Mouse (Mus musculus) kidney, embryonic 14.5 days (tissue): ENCODE measurements around the gene Dus1l. TPM values are rescaled to one million over a fixed set of nuclear protein-coding genes. Genes with fewer than 3 reads are reported as not detected.
A peak's percentile ranks its signal among the peaks of the same experiment; 100 is the strongest.

Experiments used
- ATAC-seq: fragments of 200-750 bp; cut with Nextera tagmentation; 2 replicates; pipeline ENCODE4 v1.8.0; 2017; ENCODE audit warnings: moderate number of reproducible peaks, mild to moderate bottlenecking, moderate TSS enrichment, moderate library complexity; ENCODE audit not compliant: low FRiP score, low TSS enrichment
- H3K27ac ChIP-seq: fragments of 300-500 bp; sonication (generic); 2 replicates; pipeline ENCODE4 v1.5.1; 2014; ENCODE audit warnings: low read depth, mild to moderate bottlenecking, low read length, moderate library complexity, mixed read lengths
- H3K27me3 ChIP-seq: fragments of 300-500 bp; sonication (generic); 2 replicates; pipeline ENCODE4 v1.6.1; 2014; ENCODE audit warnings: mild to moderate bottlenecking, low read length; ENCODE audit not compliant: control insufficient read depth, insufficient read depth
- H3K36me3 ChIP-seq: fragments of 300-500 bp; sonication (generic); 2 replicates; pipeline ENCODE4 v1.6.1; 2014; ENCODE audit warnings: low read length, mixed read lengths; ENCODE audit not compliant: control insufficient read depth, insufficient read depth
- H3K4me1 ChIP-seq: fragments of 300-500 bp; sonication (generic); 2 replicates; pipeline ENCODE4 v1.6.1; 2014; ENCODE audit warnings: low read length, mixed read lengths; ENCODE audit not compliant: control insufficient read depth, insufficient read depth
- H3K4me2 ChIP-seq: fragments of 300-500 bp; sonication (generic); replicated peaks from 2 replicates; pipeline ENCODE4 v1.6.1; 2014; ENCODE audit warnings: low read depth, mild to moderate bottlenecking, low read length
- H3K4me3 ChIP-seq: fragments of 300-500 bp; sonication (generic); 2 replicates; pipeline ENCODE4 v1.5.1; 2014; ENCODE audit warnings: mild to moderate bottlenecking, low read length
- H3K9ac ChIP-seq: fragments of 300-500 bp; sonication (generic); 2 replicates; pipeline ENCODE4 v1.6.1; 2014; ENCODE audit warnings: low read depth, mild to moderate bottlenecking, low read length, moderate library complexity
- H3K9me3 ChIP-seq: fragments of 300-500 bp; sonication (generic); 2 replicates; pipeline ENCODE4 v1.6.1; 2016; ENCODE audit warnings: low read length; ENCODE audit not compliant: control insufficient read depth
- WGBS: fragments of 180-500 bp; shearing (Covaris S2); extraction: QIAGEN DNeasy Blood & Tissue Kit; methylation state at CpG from one replicate; pipeline ENCODE4 v1.1.7; 2014; 5-methylcytosine and 5-hydroxymethylcytosine counted together
- polyA plus RNA-seq: library from polyadenylated mRNA; unstranded; fragments of >200 nt; fragmentation: Nextera tagmentation; extraction: Ambion mirVana; gene quantifications from 2 replicates; pipeline ENCODE4 v1.2.1, GENCODE M21; 2014

Dus1l gene
- polyA plus RNA-seq, 1 experiment from 2014 or later, result 80.3 TPM

DNA sequence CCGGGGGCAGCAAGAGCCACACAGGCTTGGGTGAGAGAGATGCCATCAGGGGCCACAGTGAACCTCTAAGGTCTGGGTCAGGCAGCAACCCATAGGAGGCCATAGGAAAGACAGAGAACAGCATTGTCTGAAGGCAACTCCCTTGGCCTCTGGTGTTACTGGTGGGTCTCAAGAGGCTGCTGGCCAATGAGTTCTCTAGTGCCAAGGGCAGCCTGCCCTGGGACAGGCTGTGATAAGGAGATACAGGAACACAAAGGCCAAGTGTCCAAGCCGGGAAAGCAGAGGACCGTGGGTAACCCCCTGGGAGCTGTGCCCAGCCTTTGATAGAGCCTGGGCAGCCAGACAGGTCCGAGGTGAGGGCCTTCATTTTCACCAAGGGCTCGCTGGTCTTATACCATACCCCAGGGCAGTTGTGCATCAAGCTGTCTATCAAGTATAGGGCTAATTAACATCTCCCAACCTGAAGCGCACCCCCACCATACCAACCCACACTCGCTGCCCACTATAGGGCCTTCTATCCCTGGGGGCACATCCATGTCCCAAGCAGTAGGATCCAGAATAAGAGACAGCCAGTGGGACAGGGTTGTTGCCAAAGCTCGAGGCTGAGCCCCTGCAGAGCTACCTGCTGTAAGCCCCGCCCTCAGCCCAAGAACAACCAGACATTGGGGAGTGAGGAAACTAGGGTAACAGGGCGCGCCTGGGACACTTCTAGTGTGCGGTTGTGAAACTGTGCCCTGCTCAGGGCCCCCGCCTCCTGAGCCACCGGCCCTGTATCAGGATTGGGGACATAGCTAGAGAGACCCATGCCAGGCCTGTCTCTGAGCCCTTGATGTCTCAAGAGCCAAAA lies 25.1 kb upstream of the Dus1l start:
- H3K36me3 ChIP-seq, result peaks cover 56% of the 10 kb centered on the region
- peaks cover 14% of the 10 kb centered on the region for H3K4me1 ChIP-seq
- WGBS, result 86% methylated on average over 14 of the region's 14 CpGs
- H3K27ac ChIP-seq, result no peak overlapping the region
- no peaks in the 10 kb centered on the region for H3K27me3 ChIP-seq
- peak overlapping the region; percentile 89; the same call in 1 of the 2 replicates for H3K4me3 ChIP-seq
- no peak for ATAC-seq
- H3K9ac ChIP-seq, result no peak overlapping the region
- H3K4me2 ChIP-seq, result peak overlapping the region; percentile 96; the same call in 1 of the 2 replicates
- H3K9me3 ChIP-seq, result no peaks in the 10 kb centered on the region

DNA sequence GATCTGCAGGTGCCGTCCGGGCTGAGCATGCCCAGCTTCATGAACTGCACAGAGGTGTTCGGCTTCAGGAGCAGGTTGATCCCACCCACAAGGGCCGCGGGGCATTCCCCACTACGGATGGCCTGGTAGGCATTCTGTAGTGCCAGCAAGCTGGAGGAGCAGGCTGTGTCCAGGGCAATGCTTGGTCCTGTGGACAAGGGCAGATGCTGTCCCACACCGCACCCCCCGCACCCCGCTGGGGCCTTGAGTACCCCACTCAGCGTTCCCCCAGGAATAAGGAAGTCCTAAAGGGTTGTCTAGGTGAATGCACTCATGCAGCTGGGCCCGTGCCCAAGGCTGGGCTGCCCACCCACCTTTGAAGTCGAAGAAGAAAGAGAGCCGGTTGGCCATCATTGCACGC lies 24.3 kb upstream of the Dus1l start:
- 95% methylated on average over 14 of the region's 14 CpGs for WGBS
- no peaks in the 10 kb centered on the region for H3K9me3 ChIP-seq
- no peak for ATAC-seq
- no peak overlapping the region for H3K27ac ChIP-seq
- peaks cover 64% of the 10 kb centered on the region for H3K36me3 ChIP-seq
- no peaks in the 10 kb centered on the region for H3K27me3 ChIP-seq
- no peak overlapping the region for H3K9ac ChIP-seq
- H3K4me2 ChIP-seq, result no peak overlapping the region
- no peak overlapping the region for H3K4me3 ChIP-seq
- peaks cover 14% of the 10 kb centered on the region for H3K4me1 ChIP-seq

DNA sequence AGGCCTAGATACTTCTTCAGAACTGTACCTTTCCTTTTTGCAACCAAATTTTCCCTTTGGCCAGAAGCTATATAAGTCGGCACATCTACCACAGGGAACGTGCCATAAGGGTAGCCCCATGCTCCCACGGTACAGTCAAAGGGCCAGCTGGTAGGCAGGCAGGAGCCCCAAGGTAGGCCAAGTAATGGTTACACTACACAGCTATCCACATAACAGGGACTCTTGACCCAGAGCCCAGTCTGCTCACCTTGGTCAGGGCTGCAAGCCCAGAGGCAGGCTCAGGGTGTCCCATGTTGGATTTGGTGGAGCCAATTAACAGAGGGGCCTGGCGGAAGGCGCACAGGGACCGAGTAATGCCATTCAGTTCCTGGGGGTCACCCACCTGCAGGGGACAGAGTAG lies 23.4 kb upstream of the Dus1l start:
- no peaks in the 10 kb centered on the region for H3K27me3 ChIP-seq
- 96% methylated on average over 6 of the region's 6 CpGs for WGBS
- H3K4me1 ChIP-seq, result peaks cover 14% of the 10 kb centered on the region
- ATAC-seq, result no peak
- H3K36me3 ChIP-seq, result peaks cover 73% of the 10 kb centered on the region
- H3K9me3 ChIP-seq, result no peaks in the 10 kb centered on the region
- H3K9ac ChIP-seq, result no peak overlapping the region
- no peak overlapping the region for H3K27ac ChIP-seq
- H3K4me3 ChIP-seq, result no peak overlapping the region
- no peak overlapping the region for H3K4me2 ChIP-seq

DNA sequence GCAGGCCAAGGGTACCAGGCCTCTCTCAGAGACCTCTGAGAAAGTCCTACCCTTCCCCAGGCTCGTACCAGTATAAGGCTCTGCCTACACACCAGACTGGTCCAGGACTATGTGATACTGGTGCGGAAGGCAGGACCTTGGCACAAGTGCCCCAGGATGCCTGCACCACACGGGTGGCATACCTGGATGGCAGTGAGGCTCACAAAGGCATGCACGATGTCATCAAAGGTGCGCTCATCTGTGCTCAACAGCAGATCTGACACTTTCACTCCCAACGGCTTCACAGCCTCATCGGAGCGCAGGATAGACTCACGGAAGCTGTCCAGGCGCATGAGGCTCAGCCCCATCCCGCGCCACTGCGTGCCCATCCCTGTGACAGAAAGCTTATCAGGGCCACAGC lies 22.0 kb upstream of the Dus1l start:
- H3K27me3 ChIP-seq, result no peaks in the 10 kb centered on the region
- H3K4me2 ChIP-seq, result no peak overlapping the region
- peaks cover 14% of the 10 kb centered on the region for H3K4me1 ChIP-seq
- H3K36me3 ChIP-seq, result peaks cover 86% of the 10 kb centered on the region
- 98% methylated on average over 13 of the region's 13 CpGs for WGBS
- H3K27ac ChIP-seq, result no peak overlapping the region
- H3K9me3 ChIP-seq, result no peaks in the 10 kb centered on the region
- H3K9ac ChIP-seq, result no peak overlapping the region
- ATAC-seq, result no peak
- H3K4me3 ChIP-seq, result no peak overlapping the region

DNA sequence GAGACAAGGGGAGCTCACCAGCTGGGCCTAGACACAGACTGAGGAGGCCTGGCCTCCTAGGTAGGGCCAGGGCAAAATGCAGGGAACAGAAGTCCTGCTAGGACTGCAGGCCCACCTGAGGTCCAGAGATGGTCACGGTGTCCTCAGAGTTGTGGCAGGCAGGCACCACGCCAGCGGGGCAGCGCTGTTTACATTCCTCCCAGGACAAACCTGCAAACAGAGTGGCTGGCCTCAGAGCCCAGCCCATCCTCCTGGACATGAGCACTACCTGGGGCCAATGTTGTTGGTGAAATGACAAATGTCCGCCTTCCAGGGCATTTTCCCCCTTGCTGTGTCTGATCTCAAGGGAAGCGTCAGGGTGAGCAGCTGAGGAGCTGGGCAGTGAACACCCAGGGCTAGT lies 21.2 kb upstream of the Dus1l start:
- peaks cover 10% of the 10 kb centered on the region for H3K4me1 ChIP-seq
- H3K9ac ChIP-seq, result no peak overlapping the region
- H3K36me3 ChIP-seq, result peaks cover 95% of the 10 kb centered on the region
- no peak overlapping the region for H3K27ac ChIP-seq
- 97% methylated on average over 6 of the region's 6 CpGs for WGBS
- H3K9me3 ChIP-seq, result no peaks in the 10 kb centered on the region
- no peak for ATAC-seq
- no peak overlapping the region for H3K4me2 ChIP-seq
- H3K4me3 ChIP-seq, result no peak overlapping the region
- no peaks in the 10 kb centered on the region for H3K27me3 ChIP-seq

DNA sequence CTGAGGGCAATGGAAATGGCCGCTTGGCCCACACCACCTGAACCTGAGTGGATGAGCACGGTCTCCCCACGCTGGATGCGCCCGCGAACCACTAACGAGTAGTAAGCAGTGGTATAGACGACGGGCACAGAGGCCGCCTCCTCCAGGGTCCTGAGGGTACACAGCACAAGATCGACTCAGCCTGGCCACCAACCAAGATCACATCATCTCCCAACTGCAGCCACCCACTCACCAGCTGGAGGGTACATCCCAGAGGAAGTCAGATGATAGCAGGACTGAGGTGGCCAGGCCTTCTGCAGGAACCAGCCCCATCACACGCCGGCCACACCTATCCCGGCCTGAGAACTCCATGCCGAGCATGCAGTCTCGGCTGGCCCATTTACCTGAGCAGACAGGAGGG lies 15.9 kb upstream of the Dus1l start:
- Histone ChIP-seq H3K27ac (no peak overlapping the region), H3K9ac (no peak overlapping the region), H3K9me3 (no peaks in the 10 kb centered on the region), H3K4me2 (no peak overlapping the region), H3K4me3 (no peak overlapping the region), H3K36me3 (peaks cover 100% of the 10 kb centered on the region), H3K4me1 (no peaks in the 10 kb centered on the region), H3K27me3 (no peaks in the 10 kb centered on the region)
- ATAC-seq, result no peak
- 97% methylated on average over 16 of the region's 16 CpGs for WGBS

DNA sequence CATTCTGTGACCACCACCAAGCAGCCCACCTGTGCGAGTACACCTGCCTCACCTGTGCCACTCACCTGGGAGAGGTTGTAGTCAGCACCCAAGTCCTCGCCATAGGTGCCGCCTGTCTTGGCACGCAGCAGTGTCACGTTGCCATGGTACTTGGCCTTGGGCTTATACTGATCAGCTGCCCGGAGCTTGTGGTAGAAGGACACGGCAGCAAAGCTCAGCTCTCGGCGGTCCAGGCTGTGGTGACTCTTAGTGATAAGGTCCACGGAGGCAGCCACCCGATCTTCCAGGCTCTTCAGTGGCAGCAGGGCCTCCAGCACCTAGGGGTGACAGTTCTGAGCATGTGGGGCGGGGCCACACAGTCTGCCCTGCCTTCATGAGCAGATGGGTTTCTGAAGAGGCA lies 11.8 kb upstream of the Dus1l start:
- WGBS, result 93% methylated on average over 12 of the region's 12 CpGs
- peaks cover 78% of the 10 kb centered on the region for H3K36me3 ChIP-seq
- H3K4me2 ChIP-seq, result no peak overlapping the region
- no peak overlapping the region for H3K9ac ChIP-seq
- no peak overlapping the region for H3K4me3 ChIP-seq
- no peaks in the 10 kb centered on the region for H3K9me3 ChIP-seq
- no peak for ATAC-seq
- no peaks in the 10 kb centered on the region for H3K27me3 ChIP-seq
- H3K4me1 ChIP-seq, result no peaks in the 10 kb centered on the region
- H3K27ac ChIP-seq, result no peak overlapping the region

DNA sequence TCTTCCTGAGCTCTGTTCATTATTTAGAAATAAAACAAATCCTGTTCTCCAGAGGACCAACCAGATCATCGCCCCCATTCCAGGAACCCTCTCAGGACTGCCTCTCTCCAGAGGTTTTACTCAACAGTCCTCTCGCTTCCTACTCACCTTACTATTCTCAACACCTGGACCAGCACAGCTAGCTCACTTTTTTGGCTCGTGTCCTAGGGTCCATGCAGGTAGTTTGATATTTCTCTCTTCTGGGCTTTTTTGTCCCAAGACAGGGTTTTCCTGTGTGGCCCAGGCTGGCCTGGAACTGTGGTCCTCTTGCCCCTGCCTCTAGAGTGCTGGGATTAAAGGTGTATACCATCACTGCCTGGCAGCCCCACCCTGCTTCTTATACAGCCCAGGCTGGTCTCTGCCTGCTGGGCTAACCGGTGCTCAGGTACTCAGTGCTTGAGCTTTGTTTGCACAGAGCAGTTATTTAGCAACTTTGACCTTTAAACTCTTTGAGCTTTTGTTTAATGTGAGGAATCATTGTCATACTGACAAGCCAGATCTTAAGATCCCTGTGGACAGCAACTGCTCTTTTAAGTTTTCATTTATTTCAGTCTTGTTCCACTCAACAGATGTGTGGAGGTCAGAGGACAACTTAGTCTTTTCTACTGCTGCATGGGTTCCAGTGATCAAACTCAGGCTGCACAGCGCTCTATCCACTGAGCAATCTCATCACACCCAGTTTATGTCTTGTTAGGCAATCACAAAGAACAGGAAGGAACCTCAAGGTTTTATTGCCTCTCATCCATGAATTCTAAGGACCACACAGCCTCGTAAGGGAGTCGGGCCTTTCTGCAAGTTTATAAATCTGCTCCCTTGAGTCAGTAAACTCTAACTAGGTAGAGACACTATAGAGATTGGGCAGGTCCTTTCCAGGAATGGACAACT lies 9.4 kb upstream of the Dus1l start:
- ATAC-seq, result no peak
- Histone ChIP-seq H3K4me2 (no peak overlapping the region), H3K4me3 (no peak overlapping the region), H3K27ac (no peak overlapping the region), H3K4me1 (no peaks in the 10 kb centered on the region), H3K27me3 (no peaks in the 10 kb centered on the region), H3K9me3 (no peaks in the 10 kb centered on the region), H3K9ac (no peak overlapping the region), H3K36me3 (peaks cover 54% of the 10 kb centered on the region)
- WGBS, result 81% methylated on average over 7 of the region's 7 CpGs

DNA sequence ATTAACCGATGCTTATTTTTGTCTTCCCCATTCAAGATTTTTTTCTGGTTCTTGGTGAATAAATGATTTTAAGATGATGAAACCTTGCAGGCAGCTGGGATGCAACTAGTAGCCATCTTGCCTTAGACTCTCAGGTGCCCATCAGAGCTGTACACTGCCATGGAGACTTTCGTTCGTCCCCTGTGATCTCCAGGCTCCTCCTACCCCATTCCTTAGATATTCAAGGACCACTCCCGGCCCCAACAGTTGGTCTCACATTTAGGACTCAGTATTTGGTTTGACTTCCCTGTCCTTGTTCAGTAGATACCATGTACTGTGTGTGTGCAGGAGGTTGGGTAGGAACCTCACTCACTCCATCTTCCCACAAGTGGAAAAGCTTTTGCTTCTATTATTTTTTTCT lies 8.6 kb upstream of the Dus1l start:
- 77% methylated on average over 4 of the region's 4 CpGs for WGBS
- Histone ChIP-seq H3K27ac (no peak overlapping the region), H3K4me3 (no peak overlapping the region), H3K4me1 (no peaks in the 10 kb centered on the region), H3K9me3 (no peaks in the 10 kb centered on the region), H3K27me3 (no peaks in the 10 kb centered on the region), H3K36me3 (peaks cover 46% of the 10 kb centered on the region), H3K4me2 (no peak overlapping the region), H3K9ac (no peak overlapping the region)
- no peak for ATAC-seq
